Mouse (Mus musculus) right cerebral cortex, postnatal 10 days (tissue): Measurements from ENCODE around the gene Dnajc27.

ENCODE experiments used
- DNase-seq, 2 experiments: peaks; one replicate each; pipeline ENCODE4 v3.0.0; 2021; ENCODE audit warnings: low spot score in 2 of 2

Gene Dnajc27

GRCm38 (mm10) chr12:4082132-4083001, at the start of gene Dnajc27:
Gene Dnajc27, plus strand, starts transcription at chr12:4082583.
- DNase-seq: peak; percentile 97

- DNase-seq: no peak
These were observed 46.2 kb upstream of the Dnajc27 start for GRCm38 (mm10) chr12:4036157-4036556.

- no peak for DNase-seq
These were observed 44.9 kb upstream of the Dnajc27 start for GRCm38 (mm10) chr12:4037511-4037910.

- peak; percentile 91 for DNase-seq
These were observed 44.0 kb upstream of the Dnajc27 start, which contains the start of gene Efr3b for GRCm38 (mm10) chr12:4038061-4039041. Gene Efr3b, minus strand, starts transcription at chr12:4038915.

GRCm38 (mm10) chr12:4039046-4039445, 43.3 kb upstream of the Dnajc27 start:
- no peak for DNase-seq

GRCm38 (mm10) chr12:4042411-4042810, 40.0 kb upstream of the Dnajc27 start:
- DNase-seq: no peak

GRCm38 (mm10) chr12:4045992-4046391, 36.4 kb upstream of the Dnajc27 start:
- no peak for DNase-seq

- DNase-seq: no peak
These were observed 34.4 kb upstream of the Dnajc27 start for GRCm38 (mm10) chr12:4048031-4048430.

GRCm38 (mm10) chr12:4050861-4051425, 31.4 kb upstream of the Dnajc27 start:
- no peak for DNase-seq

GRCm38 (mm10) chr12:4053643-4054042, 28.7 kb upstream of the Dnajc27 start:
- DNase-seq: no peak

- no peak for DNase-seq
These were observed 27.5 kb upstream of the Dnajc27 start for GRCm38 (mm10) chr12:4054845-4055244.

- no peak for DNase-seq
These were observed 24.1 kb upstream of the Dnajc27 start for GRCm38 (mm10) chr12:4058321-4058720.

GRCm38 (mm10) chr12:4059683-4060082, 22.7 kb upstream of the Dnajc27 start:
- DNase-seq: no peak

GRCm38 (mm10) chr12:4065498-4065897, 16.9 kb upstream of the Dnajc27 start:
- DNase-seq: no peak

GRCm38 (mm10) chr12:4065944-4066343, 16.4 kb upstream of the Dnajc27 start:
- DNase-seq: no peak

GRCm38 (mm10) chr12:4066681-4067459, 15.5 kb upstream of the Dnajc27 start:
- no peak for DNase-seq

GRCm38 (mm10) chr12:4068551-4068950, 13.8 kb upstream of the Dnajc27 start:
- no peak for DNase-seq

GRCm38 (mm10) chr12:4071671-4072070, 10.7 kb upstream of the Dnajc27 start:
- no peak for DNase-seq

- DNase-seq: no peak
These were observed 7.0 kb upstream of the Dnajc27 start for GRCm38 (mm10) chr12:4075407-4075806.

GRCm38 (mm10) chr12:4076383-4076782, 6.0 kb upstream of the Dnajc27 start:
- no peak for DNase-seq

GRCm38 (mm10) chr12:4078069-4078468, 4.3 kb upstream of the Dnajc27 start:
- DNase-seq: no peak
